Mouse (Mus musculus) hindbrain, embryonic 14.5 days (tissue): ENCODE data around the gene Park7. TPM values are rescaled to one million over a fixed set of nuclear protein-coding genes. Genes with fewer than 3 reads are reported as not detected.
A peak's percentile ranks its signal among the peaks of the same experiment; 100 is the strongest.

Experiments
- ATAC-seq: fragments of 200-750 bp; cut with Nextera tagmentation; 2 replicates; pipeline ENCODE4 v1.8.0; 2017; ENCODE audit warnings: moderate number of reproducible peaks, mild to moderate bottlenecking, moderate TSS enrichment, moderate library complexity; ENCODE audit not compliant: low FRiP score
- DNase-seq: peaks from one replicate; pipeline ENCODE4 v3.0.0-alpha.2; 2015; ENCODE audit warnings: low spot score
- H3K27ac ChIP-seq: fragments of 300-500 bp; sonication (generic); 2 replicates; pipeline ENCODE4 v1.5.1; 2014; ENCODE audit warnings: mild to moderate bottlenecking, moderate library complexity
- H3K27me3 ChIP-seq: fragments of 300-500 bp; sonication (generic); 2 replicates; pipeline ENCODE4 v1.6.1; 2014; ENCODE audit warnings: mild to moderate bottlenecking, low read length, mixed read lengths; ENCODE audit not compliant: control insufficient read depth, insufficient read depth
- H3K36me3 ChIP-seq: fragments of 300-500 bp; sonication (generic); replicated peaks from 2 replicates; pipeline ENCODE4 v1.6.1; 2014; ENCODE audit not compliant: control insufficient read depth, insufficient read depth
- H3K4me1 ChIP-seq: fragments of 300-500 bp; sonication (generic); replicated peaks from 2 replicates; pipeline ENCODE4 v1.6.1; 2014; ENCODE audit warnings: antibody characterized with exemption, low read length, mixed read lengths; ENCODE audit not compliant: control insufficient read depth, insufficient read depth
- H3K4me2 ChIP-seq: fragments of 300-500 bp; sonication (generic); replicated peaks from 2 replicates; pipeline ENCODE4 v1.6.1; 2014; ENCODE audit warnings: mild to moderate bottlenecking, moderate library complexity
- H3K4me3 ChIP-seq: fragments of 300-500 bp; sonication (generic); replicated peaks from 2 replicates; pipeline ENCODE4 v1.5.1; 2014; ENCODE audit warnings: mild to moderate bottlenecking, low read length
- H3K9ac ChIP-seq: fragments of 300-500 bp; sonication (generic); 2 replicates; pipeline ENCODE4 v1.6.1; 2014
- H3K9me3 ChIP-seq: fragments of 300-500 bp; sonication (generic); 2 replicates; pipeline ENCODE4 v1.6.1; 2016; ENCODE audit warnings: low read length; ENCODE audit not compliant: control insufficient read depth
- WGBS: fragments of 180-500 bp; shearing (Covaris S2); extraction: QIAGEN DNeasy Blood & Tissue Kit; methylation state at CpG from one replicate; pipeline ENCODE4 v1.1.7; 2014; 5-methylcytosine and 5-hydroxymethylcytosine counted together
- polyA plus RNA-seq: library from polyadenylated mRNA; unstranded; fragments of >200 nt; fragmentation: Nextera tagmentation; extraction: Ambion mirVana; gene quantifications from 2 replicates; pipeline ENCODE4 v1.2.1, GENCODE M21; 2014

Gene Park7
- polyA plus RNA-seq, 1 experiment from 2014 or later: 392 TPM

GRCm38 (mm10) chr4:150861161-150861560, 53.1 kb downstream of the Park7 start:
- Histone ChIP-seq H3K9me3 (no peaks in the 10 kb centered on the region), H3K9ac (no peak overlapping the region), H3K27me3 (no peaks in the 10 kb centered on the region), H3K4me3 (no peak overlapping the region), H3K4me1 (peaks cover 10% of the 10 kb centered on the region), H3K4me2 (no peak overlapping the region), H3K36me3 (peaks cover 9% of the 10 kb centered on the region), H3K27ac (no peak overlapping the region)
- WGBS: 76% methylated on average over 2 of the region's 2 CpGs
- DNase-seq: no peak
- ATAC-seq: no peak

GRCm38 (mm10) chr4:150860526-150860925, 53.7 kb downstream of the Park7 start:
- Histone ChIP-seq H3K27ac (no peak overlapping the region), H3K4me3 (no peak overlapping the region), H3K9ac (no peak overlapping the region), H3K4me2 (no peak overlapping the region), H3K36me3 (peaks cover 3% of the 10 kb centered on the region; the same call in 1 of the 2 replicates), H3K4me1 (peaks cover 13% of the 10 kb centered on the region), H3K27me3 (no peaks in the 10 kb centered on the region), H3K9me3 (no peaks in the 10 kb centered on the region)
- ATAC-seq: no peak
- no peak for DNase-seq
- WGBS: 83% methylated on average over 4 of the region's 4 CpGs

- DNase-seq (no peak), ATAC-seq (no peak)
- H3K4me1 ChIP-seq: peaks cover 13% of the 10 kb centered on the region
- no peaks in the 10 kb centered on the region for H3K27me3 ChIP-seq
- H3K4me3 ChIP-seq: peak overlapping the region; percentile 90
- no peaks in the 10 kb centered on the region for H3K36me3 ChIP-seq
- peak overlapping the region; percentile 68 for H3K4me2 ChIP-seq
- no peaks in the 10 kb centered on the region for H3K9me3 ChIP-seq
- peak overlapping the region; percentile 98 for H3K27ac ChIP-seq
- H3K9ac ChIP-seq: peak overlapping the region; percentile 95
- under 1% methylated on average over 41 of the region's 43 CpGs for WGBS
These were observed 58.9 kb downstream of the Park7 start for GRCm38 (mm10) chr4:150855346-150855745.

GRCm38 (mm10) chr4:150854839-150855246, 59.4 kb downstream of the Park7 start:
- no peaks in the 10 kb centered on the region for H3K36me3 ChIP-seq
- H3K27ac ChIP-seq: peak overlapping the region; percentile 98
- H3K9ac ChIP-seq: peak overlapping the region; percentile 95
- under 1% methylated on average over 59 of the region's 59 CpGs for WGBS
- H3K4me2 ChIP-seq: peak overlapping the region; percentile 68
- ATAC-seq (peak; percentile 98), DNase-seq (peak; percentile 98)
- no peaks in the 10 kb centered on the region for H3K9me3 ChIP-seq
- no peaks in the 10 kb centered on the region for H3K27me3 ChIP-seq
- peak overlapping the region; percentile 90 for H3K4me3 ChIP-seq
- H3K4me1 ChIP-seq: peaks cover 13% of the 10 kb centered on the region

- peak within 1 kb of the TSS; percentile 68 for H3K4me2 ChIP-seq
- no peaks in the 10 kb centered on the region for H3K36me3 ChIP-seq
- peak within 1 kb of the TSS; percentile 98 for H3K27ac ChIP-seq
- WGBS: 52% methylated on average over 13 of the region's 13 CpGs
- 0 out of 2 replicates have a peak, but pooled peaks have one; percentile 5 for ATAC-seq
- H3K9me3 ChIP-seq: no peaks in the 10 kb centered on the region
- H3K4me1 ChIP-seq: peaks cover 13% of the 10 kb centered on the region
- H3K27me3 ChIP-seq: no peaks in the 10 kb centered on the region
- no peak for DNase-seq
- H3K4me3 ChIP-seq: peak within 1 kb of the TSS; percentile 90
- H3K9ac ChIP-seq: peak within 1 kb of the TSS; percentile 95
These were observed 60.4 kb downstream of the Park7 start, which contains the start of gene Errfi1 for GRCm38 (mm10) chr4:150853680-150854461. Gene Errfi1 (plus strand): TSS chr4:150853919.

GRCm38 (mm10) chr4:150852479-150852878, 61.8 kb downstream of the Park7 start:
- no peak overlapping the region for H3K27ac ChIP-seq
- H3K4me3 ChIP-seq: no peak overlapping the region
- DNase-seq: no peak
- no peaks in the 10 kb centered on the region for H3K9me3 ChIP-seq
- no peaks in the 10 kb centered on the region for H3K36me3 ChIP-seq
- 72% methylated on average over 4 of the region's 4 CpGs for WGBS
- no peaks in the 10 kb centered on the region for H3K27me3 ChIP-seq
- H3K4me2 ChIP-seq: no peak overlapping the region
- no peak for ATAC-seq
- H3K9ac ChIP-seq: no peak overlapping the region
- peaks cover 13% of the 10 kb centered on the region for H3K4me1 ChIP-seq

- no peaks in the 10 kb centered on the region for H3K27me3 ChIP-seq
- H3K4me2 ChIP-seq: no peak overlapping the region
- H3K9me3 ChIP-seq: no peaks in the 10 kb centered on the region
- 58% methylated on average over 8 of the region's 8 CpGs for WGBS
- H3K36me3 ChIP-seq: no peaks in the 10 kb centered on the region
- H3K4me3 ChIP-seq: no peak overlapping the region
- H3K27ac ChIP-seq: no peak overlapping the region
- H3K4me1 ChIP-seq: peaks cover 13% of the 10 kb centered on the region
- DNase-seq (no peak), ATAC-seq (no peak)
- no peak overlapping the region for H3K9ac ChIP-seq
These were observed 62.2 kb downstream of the Park7 start for GRCm38 (mm10) chr4:150852045-150852444.

- no peaks in the 10 kb centered on the region for H3K9me3 ChIP-seq
- no peak overlapping the region for H3K4me3 ChIP-seq
- H3K27ac ChIP-seq: no peak overlapping the region
- no peak overlapping the region for H3K4me2 ChIP-seq
- no peak for ATAC-seq
- 91% methylated on average over 4 of the region's 4 CpGs for WGBS
- 0 out of 2 replicates have a peak, but pooled peaks cover 2% of the 10 kb centered on the region for H3K4me1 ChIP-seq
- H3K27me3 ChIP-seq: no peaks in the 10 kb centered on the region
- H3K9ac ChIP-seq: no peak overlapping the region
- H3K36me3 ChIP-seq: no peaks in the 10 kb centered on the region
- DNase-seq: no peak
These were observed 63.3 kb downstream of the Park7 start for GRCm38 (mm10) chr4:150850893-150851292.

GRCm38 (mm10) chr4:150849964-150850363, 64.3 kb downstream of the Park7 start:
- DNase-seq: no peak
- no peak overlapping the region for H3K27ac ChIP-seq
- no peaks in the 10 kb centered on the region for H3K4me1 ChIP-seq
- ATAC-seq: no peak
- H3K4me2 ChIP-seq: no peak overlapping the region
- H3K36me3 ChIP-seq: no peaks in the 10 kb centered on the region
- H3K9me3 ChIP-seq: no peaks in the 10 kb centered on the region
- H3K27me3 ChIP-seq: no peaks in the 10 kb centered on the region
- no peak overlapping the region for H3K9ac ChIP-seq
- H3K4me3 ChIP-seq: no peak overlapping the region
- 66% methylated on average over 10 of the region's 10 CpGs for WGBS
